Mouse (Mus musculus) testis, postnatal 14 days (tissue): Measurements from ENCODE around the gene Efemp2.

Source experiments
- DNase-seq: peaks from one replicate; pipeline ENCODE4 v3.0.0; 2021; ENCODE audit warnings: low spot score

Efemp2 gene

DNA sequence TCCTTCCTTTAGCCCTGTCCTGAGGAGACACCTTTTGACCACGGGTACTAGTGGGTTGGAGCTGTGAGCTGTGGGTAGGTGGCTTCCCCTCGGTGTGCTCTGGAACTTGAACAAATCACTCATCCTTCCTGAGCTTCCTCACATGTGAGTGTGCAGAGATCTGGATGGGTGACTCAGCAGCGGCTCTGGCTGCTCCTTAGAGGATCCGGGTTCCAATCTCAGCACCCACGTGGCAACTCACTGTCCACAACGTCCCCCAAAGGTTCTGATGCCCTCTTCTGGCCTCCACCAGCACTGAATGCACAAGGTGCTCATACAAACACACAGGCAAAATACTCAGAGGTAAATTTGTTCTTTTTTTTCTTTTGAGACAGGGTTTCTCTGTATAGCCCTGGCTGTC is 22.0 kb upstream of the Efemp2 start:
- DNase-seq: no peak

DNA sequence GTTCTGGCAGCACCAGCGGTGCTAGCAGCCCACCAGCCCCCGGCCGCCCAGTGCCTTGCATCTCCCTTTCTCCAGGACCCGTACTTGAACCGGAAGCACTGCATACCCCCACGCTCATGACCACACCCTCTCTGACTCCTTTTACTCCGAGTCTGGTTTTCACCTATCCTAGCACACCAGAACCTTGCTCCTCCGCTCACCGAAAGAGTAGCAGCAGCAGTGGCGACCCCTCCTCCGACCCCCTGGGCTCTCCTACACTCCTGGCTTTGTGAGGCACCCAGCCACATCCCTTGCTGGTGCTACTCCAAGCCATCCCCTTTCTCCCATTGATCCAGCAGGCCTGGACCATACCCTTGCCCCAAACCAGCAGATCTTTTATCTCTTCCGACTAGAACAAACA is 18.7 kb upstream of the Efemp2 start:
- no peak for DNase-seq

DNA sequence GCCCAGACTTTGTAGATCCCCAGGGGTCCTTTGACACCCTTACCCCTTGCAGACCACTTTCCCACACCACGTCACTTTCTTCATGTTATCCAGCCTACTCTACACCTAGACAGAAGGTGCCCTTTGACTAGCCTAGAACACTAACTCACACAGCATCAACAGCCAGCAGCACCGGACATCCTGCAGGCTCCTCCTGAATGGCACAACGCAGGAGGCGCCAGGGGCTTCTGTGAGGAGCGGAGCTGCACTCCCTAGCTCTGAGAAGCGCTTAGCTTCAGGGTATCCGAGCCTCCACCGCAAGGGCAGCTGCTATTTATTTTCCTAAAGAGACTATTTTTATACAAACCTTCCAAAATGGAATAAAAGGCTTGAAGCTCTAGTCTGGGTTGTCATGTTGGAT is 18.2 kb upstream of the Efemp2 start:
- no peak for DNase-seq

DNA sequence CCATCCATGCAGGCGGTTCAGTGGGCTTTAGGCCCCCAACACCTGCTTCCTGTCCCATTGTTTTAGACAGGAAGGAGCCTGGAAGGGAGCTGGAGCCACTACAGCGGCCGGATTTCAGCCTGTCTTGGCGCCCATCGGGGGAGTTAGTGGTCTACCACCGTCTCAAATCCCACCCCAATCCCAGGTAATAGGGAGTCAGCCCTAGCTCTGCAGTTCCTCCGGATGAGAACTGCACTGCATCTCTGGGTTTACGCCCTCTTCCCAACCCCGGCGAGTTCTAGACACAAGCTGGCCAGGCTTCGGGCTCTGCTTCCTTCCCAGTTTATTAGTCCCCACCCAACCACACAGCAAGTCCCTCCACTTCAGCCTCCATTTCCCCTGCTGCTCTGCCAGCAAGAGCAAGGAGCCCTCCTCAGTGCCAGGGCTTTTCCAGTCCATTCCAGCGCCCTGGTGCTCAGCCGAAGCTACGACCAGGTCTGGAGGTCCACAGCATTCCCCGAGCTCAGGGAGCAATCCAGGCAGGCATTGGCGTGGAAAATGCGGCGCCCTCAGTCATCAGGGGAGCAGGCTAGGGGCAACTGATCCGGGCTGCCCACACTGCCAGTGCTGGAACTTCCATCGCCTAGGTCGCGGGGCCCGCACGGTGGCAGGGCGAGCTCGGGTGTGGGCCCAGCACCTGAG is 17.4 kb upstream of the Efemp2 start:
- DNase-seq: no peak

DNA sequence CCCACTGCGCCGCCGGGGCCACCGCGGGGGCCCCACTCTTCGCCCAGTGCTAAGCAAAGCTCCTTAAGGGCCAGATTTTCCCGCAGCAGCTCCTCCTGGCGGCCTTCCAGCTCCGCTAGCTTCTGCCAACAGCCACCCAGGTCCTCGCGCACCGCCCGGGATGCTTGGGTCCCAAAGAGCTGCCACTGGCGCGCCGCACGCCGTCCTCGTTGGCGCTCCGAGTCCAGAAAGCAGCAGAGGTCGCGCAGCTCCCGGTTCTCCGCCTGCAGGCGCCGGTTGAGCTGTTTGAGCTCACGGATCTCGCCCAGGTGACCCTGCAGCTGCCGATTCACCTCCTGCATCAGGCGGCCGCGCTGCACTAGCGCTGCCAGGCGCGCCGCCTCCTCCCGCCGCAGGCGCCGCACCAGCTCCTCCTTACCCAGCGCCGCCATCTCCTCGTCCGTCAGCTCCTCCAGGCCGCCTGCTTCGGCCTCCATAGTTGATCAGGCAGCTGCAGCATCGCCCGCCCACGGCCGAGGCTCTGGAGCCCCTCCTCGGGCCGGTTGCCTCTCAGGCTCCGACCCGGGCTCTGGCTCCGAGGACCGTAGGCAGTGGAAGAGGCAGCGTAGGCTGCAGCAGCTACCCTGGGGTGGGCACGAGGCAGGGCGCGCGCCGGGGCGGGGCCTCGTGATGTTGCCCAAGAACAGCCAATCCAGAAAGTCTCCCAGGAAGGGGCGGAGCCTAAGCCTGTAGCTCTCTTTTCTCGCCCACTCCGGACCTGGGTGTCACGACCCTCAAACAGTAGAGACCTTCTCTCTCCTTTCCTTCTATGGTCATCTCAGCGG is 16.6 kb upstream of the Efemp2 start:
- DNase-seq: peak; percentile 94

DNA sequence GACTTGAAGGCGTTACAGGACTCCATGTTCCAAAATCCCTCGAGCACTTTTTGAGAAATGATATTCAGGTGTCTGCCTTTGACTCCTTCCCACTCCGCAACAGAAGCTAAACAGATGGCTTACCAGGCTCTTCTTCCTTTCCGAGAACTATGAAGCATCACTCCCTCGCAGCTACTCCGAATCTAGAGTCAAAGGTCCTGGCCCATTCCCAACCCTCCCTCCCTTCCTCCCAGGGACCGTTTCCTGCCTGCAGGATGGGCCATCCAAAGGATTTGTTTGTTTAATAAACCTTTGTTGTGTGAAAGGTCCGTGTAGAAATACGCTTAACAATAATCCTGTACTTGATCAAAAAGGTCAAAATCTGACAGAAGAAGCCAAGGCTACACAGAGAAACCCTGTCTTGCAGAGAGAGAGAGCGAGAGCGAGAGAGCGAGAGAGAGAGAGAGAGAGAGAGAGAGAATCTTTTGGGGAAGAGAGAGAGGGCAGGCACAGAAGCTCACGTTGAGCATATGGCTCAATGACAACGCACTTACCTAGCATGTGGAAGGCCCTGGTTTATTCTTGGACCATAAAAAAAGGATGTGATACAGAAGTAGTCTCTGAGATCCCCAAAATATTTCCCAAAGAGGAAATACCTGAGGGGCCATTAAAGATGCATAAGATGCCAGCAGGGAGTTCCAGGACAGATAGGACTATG is 15.9 kb upstream of the Efemp2 start, which contains the start of gene Ccdc85b:
Gene Ccdc85b, minus strand, starts transcription at position 149 of the 697 bp plus-strand sequence.
- DNase-seq: no peak

DNA sequence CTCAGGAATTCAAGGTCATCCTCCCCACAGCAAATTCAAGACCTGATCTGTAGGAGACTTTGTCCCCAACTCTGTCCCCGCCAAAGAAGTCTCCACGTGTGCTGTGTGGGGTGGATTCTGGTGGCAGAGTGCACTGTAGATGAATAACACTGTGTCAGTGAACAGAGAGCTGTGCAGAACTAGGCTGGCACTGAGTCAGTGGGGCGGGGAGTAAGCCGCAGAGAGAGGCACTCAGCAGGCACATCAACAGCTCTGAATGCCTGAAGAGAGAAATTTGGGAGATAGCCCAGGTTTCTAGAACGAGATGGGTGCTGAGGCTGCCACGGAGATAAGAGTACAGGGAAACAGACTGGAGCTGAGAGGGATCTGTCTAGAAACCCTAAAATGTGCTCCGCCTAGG is 14.7 kb upstream of the Efemp2 start:
- no peak for DNase-seq

DNA sequence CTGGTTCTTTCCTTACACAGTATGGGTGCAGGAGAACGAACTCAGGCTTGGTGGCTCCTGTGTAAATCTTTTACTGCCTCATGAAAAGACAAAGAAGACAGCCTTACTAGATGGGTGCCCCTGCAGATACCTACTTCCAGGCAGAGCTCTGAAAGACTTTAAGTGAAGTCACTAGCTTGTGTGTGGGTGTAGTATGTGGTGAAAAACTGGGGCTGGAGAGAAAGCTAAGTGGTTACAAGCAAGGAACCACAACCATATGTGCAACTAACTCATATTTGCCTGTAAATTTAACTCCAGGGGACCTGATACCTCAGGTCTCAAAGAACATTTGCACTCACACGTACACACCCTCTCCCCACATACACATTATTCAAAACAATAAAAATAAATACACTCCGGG is 13.9 kb upstream of the Efemp2 start:
- no peak for DNase-seq

DNA sequence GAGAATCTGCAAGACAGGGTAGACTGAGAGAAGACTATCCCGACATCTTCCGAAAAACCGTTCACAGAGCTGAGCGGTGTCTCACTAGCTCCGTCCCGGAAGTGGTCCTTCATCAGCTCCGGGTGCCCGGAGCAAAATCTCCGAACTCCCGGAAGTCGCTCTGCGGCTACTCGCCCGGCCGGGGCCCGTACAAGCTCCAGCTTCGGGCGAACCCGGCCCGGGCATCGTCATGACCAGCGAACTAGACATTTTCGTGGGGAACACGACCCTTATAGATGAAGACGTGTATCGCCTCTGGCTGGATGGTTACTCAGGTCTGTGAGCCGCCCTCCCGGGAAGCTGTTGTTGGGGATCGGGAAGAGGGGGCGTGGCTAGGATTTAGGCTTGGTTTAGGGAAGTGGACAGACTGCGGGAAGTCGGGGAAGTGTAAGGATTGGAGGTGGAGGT is 13.3 kb upstream of the Efemp2 start, which contains the start of gene Fibp:
Gene Fibp, plus strand, starts transcription at position 151 of the 447 bp plus-strand sequence.
- DNase-seq: peak; percentile 89

DNA sequence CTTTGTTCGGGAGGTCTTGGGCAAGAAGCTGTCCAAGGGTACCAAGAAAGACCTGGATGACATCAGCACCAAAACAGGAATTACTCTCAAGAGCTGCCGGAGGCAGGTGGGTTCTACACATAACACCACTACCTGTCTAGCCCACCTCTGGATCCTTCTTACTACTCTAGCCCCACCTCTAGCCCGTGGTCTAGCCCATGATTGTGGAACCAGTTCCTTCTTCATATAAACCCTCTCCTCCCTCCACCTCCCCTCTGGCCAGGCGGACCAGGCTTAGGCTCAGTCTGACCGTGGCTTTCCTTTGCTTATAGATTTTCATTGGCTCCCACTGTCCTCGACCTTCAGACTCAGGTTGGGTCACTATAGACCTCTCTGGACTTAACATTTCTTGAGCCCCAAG is 12.3 kb upstream of the Efemp2 start:
- no peak for DNase-seq

DNA sequence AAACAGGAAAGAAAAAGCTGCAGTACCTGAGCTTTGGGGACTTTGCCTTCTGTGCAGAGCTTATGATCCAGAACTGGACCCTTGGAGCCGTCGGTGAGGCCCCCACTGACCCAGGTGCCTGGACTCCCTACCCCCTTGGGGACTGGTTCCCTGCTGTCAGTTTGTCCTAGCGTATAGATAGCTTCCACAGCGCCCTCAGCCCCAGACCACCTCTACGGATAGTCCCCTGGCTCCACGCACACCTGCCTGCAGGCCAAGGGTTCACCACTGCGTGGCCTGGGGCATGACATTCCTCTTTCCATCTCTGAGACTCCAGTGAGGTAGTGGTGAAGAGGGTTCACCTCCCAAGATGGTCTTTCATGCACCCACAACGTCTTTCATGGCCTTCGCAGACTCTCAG is 10.5 kb upstream of the Efemp2 start:
- DNase-seq: no peak

DNA sequence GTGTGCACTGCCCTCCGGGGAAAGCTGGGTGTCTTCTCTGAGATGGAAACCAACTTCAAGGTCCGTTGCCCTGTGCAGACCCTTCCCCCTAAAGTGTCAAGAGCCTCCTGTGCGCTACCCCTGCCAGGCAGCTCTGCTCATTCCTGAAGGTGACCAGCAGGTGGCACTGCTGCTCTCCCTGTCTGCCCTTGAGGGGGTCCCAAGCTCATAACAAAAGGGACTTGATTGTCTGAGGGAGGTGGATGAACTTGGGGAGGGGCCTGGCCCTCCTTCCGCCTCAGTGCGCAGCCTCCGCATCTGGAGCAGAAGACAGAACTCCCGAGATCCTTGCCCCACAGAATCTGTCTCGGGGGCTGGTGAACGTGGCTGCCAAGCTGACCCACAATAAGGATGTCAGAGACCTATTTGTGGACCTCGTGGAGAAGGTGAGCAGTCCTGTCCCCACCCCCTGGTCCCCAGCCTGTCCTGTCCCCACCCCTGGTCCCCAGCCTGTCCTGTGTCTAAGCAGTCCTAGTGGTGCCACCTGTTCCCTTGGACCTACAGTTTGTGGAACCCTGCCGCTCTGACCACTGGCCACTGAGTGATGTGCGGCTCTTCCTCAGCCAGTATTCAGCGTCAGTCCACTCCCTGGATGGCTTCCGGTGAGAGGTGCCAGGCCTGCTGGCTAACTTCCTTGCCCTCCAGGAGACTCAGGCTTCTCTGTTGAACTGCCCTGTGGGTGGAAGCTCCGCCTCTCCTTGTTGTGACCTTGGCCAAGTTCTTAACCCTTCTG is 9.8 kb upstream of the Efemp2 start:
- DNase-seq: no peak

DNA sequence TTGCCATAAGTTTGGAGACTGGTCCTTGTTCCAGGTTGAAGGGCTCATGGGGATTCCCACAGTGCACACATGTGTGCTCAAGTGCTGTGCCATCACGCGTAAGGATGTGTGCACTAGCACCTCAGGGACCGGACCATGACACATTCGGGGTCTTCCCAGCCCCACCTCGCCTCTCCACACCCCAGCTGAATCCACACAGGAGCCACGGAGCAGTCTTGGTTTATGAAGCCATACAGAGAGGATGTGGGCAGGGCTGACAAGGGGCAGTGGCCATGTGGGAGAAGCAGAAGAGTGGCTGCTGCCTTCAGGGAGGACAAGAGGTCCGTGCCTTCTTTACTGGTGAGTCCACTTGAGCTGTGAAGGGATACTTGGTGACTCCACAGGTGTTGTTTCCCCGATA is 8.7 kb upstream of the Efemp2 start:
- DNase-seq: no peak

DNA sequence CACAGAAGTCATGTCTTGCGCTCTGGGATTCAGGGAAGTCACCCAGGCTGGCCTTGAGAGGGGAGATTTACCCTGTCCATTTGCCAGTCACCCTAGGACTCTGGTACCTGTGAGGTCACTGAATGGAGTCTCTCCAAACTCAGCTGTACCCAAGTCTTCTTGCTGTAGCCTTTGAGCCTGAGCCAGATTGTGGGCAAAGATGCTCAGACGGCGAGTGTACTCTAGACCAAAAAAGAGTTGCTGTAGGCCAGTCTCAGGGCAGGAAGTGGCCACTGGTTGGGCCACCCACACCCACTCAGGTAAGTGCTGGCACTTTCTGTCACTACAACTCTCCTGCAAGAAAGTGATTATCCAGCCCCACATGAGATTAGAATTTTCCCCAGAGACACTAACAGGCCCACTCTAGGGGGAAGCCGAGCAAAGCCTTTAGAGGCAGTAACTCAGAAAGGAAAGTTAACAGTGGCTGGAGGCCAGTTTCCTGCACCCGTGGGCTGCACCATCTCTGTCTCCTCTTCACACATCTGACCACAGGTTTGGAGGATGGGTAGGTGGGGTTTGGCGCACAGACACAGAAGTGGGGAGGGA is 6.7 kb upstream of the Efemp2 start:
- no peak for DNase-seq

DNA sequence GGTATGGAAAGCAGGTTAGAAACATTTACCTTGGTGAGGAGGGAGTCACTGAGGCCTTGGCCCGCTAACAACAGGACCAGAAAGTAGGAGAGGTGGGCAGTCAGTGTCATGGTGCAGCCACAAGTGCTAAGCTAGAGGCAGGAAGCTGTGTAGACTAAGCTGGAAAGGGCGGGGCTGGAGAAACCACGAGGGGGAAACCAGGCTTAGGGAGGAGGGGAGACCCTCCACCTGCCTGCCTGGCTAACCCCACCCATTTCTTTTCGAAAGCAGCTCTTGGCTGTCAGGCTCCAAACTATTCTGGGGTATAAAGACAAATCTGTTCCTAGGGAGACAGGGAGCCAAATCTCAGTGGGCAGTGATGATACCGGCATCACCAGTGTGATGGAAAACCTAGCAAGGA is 5.4 kb upstream of the Efemp2 start, which contains the start of gene Ctsw:
Gene Ctsw, minus strand, starts transcription at position 134 of the 400 bp plus-strand sequence.
- DNase-seq: no peak

DNA sequence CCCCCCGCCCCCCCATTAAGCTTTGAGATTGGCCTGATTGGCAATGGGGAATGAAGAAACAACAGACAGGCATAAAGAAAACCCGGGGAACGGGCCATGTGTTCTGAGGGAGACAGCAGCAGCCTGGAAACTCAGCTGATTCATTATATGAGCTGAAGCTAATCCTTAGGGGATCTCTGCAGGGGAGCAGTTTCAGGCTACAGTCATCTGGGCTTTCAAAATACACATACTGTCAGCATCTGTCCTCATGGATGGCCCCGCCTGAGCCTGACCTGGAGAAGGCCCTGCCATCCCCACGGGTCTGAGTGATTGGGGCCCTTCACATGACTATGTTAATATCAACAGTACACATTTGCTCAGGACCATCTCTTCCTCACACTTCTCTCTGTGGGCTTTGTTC is 1.9 kb upstream of the Efemp2 start:
- DNase-seq: no peak

DNA sequence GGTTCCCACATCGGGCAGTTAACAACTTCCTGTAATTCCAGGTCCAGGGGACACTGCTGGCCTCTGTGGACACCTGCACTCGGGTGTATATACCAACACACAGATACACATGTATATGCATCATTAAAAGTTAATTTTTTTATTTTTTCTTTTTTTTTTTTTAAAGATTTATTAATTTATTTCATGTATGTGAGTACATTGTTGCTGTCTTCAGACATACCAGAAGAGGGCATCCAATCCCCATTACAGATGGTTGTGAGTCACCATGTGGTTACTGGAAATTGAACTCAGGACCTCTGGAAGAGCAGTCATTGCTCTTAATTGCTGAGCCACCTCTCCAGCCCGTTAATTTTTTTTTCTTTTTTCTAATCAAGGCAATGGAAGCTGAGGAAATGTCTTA is 897 bp upstream of the Efemp2 start:
- no peak for DNase-seq

DNA sequence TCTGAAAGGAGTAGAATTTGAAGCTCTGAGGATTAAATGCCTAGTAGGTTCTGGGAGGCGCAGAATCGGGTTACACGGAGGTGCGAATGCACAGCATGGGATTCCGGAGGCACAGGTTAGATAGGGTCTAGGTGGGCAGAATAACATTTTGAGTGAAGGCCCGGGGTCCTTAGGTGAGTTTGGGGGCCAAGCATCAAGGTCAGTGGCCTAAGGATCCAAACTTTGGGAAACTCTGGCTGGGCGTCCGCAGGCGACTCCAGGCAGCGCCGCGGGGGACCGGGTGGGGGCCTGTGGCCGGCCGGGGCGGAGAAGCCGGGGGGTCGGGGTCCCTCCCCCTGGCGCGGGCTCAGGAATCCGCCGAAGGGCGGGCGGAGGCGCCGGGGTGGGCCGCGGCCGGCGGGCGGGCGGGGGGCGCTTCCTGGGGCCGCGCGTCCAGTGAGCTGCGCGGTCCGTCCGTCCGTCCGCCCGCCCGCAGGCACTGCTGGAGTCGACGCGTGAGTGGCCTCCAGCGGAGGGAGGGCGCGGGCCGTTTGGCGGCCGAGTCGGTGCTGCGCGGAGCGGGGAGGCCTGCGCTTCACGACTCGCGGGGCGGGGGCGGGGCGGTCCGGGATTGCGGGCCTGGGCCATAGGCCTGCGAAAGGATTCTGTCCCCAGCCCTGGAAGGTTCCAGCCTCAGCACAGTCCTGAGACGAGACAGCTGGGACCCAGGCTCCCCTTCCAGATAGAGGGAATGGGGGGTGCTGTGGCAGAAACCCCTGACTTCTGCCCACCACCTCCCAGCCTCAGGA is 721 bp downstream of the Efemp2 start:
- no peak for DNase-seq

DNA sequence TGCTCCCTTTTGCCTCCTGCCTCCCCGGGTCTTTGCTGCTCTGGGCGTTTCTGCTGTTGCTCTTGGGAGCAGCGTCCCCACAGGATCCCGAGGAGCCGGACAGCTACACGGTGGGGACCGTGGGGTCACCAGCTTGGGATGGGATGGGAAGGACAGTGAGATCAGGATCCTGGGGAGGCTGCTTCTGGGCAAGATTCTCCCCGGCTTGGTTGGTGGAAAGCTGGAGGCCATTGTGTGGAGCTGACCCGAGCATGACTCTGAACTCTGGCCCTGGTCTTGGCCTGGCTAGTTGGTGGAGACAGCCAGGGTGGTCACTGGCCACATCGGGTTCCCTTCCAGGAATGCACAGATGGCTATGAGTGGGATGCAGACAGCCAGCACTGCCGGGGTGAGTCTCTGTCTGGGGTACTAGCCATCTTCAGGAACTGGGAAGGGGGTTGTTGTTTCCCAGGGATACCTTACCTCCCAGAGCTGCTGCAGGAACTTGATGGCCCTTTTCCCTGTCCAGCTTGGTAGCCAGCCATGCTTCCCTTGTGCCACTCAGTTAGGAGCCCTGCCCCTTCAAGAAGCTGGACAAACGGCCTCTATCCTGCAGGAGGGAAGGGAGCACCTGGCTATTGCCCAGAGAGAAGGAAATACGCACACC is 1.4 kb downstream of the Efemp2 start:
- DNase-seq: no peak

DNA sequence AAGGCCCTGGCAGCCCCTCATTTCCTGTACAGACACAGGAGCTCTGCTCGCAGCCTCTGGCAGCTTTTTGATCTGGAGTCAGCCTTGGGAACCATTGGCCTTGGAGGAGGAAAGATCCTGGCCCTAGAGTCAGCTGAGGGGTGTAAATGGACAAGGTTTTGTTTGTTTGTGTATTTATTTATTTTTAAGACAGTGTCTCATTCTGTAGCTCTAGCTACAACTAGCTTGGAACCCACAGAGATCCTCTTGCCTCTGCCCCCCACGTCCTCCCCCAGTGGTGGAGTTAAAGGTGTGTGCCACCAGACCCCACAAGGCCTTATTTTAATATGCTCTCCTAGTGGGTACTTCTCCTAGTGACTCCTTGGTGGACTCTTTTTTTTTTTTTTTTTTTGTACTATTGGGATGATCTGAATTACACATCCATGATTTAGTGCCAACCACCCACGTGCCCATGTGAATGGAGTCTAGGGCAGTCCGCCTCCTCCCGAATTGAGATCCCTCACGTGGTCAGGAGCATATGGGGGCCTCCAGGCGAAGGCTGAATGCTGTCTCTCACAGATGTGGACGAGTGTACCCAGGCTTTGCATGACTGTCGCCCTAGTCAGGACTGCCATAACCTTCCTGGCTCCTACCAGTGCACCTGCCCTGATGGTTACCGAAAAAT is 3.4 kb downstream of the Efemp2 start:
- no peak for DNase-seq
